Mouse (Mus musculus) heart, embryonic 14.5 days (tissue): ENCODE results near the gene Ptges2. TPM values are rescaled to one million over a fixed set of nuclear protein-coding genes. Genes with fewer than 3 reads are reported as not detected.

Source experiments
- ATAC-seq: fragments of 200-750 bp; cut with Nextera tagmentation; 2 replicates; pipeline ENCODE4 v1.8.0; 2017; ENCODE audit warnings: low read depth, moderate TSS enrichment; ENCODE audit not compliant: insufficient number of reproducible peaks, insufficient read depth, low FRiP score
- H3K27ac ChIP-seq, 2 experiments: fragments of 200-500 bp in 1 of 2; fragments of 300-500 bp in 1 of 2; sonication (generic) in 1 of 2; replicated peaks in 1 of 2; 2 replicates each; pipeline ENCODE4 v1.5.1; 2012 to 2014; ENCODE audit warnings: low read depth in 2 of 2, low read length in 2 of 2, control low read depth in 1 of 2, mild to moderate bottlenecking in 1 of 2, mixed read lengths in 1 of 2; ENCODE audit not compliant: control insufficient read depth in 1 of 2, insufficient read depth in 1 of 2
- H3K27me3 ChIP-seq: fragments of 300-500 bp; sonication (generic); 2 replicates; pipeline ENCODE4 v1.6.1; 2014; ENCODE audit warnings: mild to moderate bottlenecking, low read length, control low read depth; ENCODE audit not compliant: control insufficient read depth, insufficient read depth
- H3K36me3 ChIP-seq: fragments of 300-500 bp; sonication (generic); 2 replicates; pipeline ENCODE4 v1.6.1; 2014; ENCODE audit warnings: mild to moderate bottlenecking, control low read depth, low read length, mixed read lengths; ENCODE audit not compliant: control insufficient read depth, insufficient read depth
- H3K4me1 ChIP-seq, 2 experiments: fragments of 200-500 bp in 1 of 2; fragments of 300-500 bp in 1 of 2; sonication (generic) in 1 of 2; 2 replicates each; pipeline ENCODE4 v1.6.1; 2012 to 2014; ENCODE audit warnings: low read length in 2 of 2, control low read depth in 1 of 2, mixed read lengths in 1 of 2; ENCODE audit not compliant: control insufficient read depth in 2 of 2, insufficient read depth in 2 of 2
- H3K4me2 ChIP-seq: fragments of 300-500 bp; sonication (generic); 2 replicates; pipeline ENCODE4 v1.6.1; 2014; ENCODE audit warnings: mild to moderate bottlenecking, low read length
- H3K4me3 ChIP-seq, 2 experiments: fragments of 200-500 bp in 1 of 2; fragments of 300-500 bp in 1 of 2; sonication (generic) in 1 of 2; 2 replicates each; pipeline ENCODE4 v1.5.1; 2012 to 2014; ENCODE audit warnings: low read length in 2 of 2, mild to moderate bottlenecking in 2 of 2, control low read depth in 1 of 2, low read depth in 1 of 2, moderate library complexity in 1 of 2; ENCODE audit not compliant: control insufficient read depth in 1 of 2, insufficient read depth in 1 of 2
- H3K9ac ChIP-seq: fragments of 300-500 bp; sonication (generic); 2 replicates; pipeline ENCODE4 v1.6.1; 2014; ENCODE audit warnings: mild to moderate bottlenecking, low read length
- H3K9me3 ChIP-seq: fragments of 300-500 bp; sonication (generic); 2 replicates; pipeline ENCODE4 v1.6.1; 2016; ENCODE audit warnings: low read length, control low read depth; ENCODE audit not compliant: control insufficient read depth
- WGBS: fragments of 180-500 bp; shearing (Covaris S2); extraction: QIAGEN DNeasy Blood & Tissue Kit; methylation state at CpG from one replicate; pipeline ENCODE4 v1.1.7; 2014; 5-methylcytosine and 5-hydroxymethylcytosine counted together
- polyA plus RNA-seq: library from polyadenylated mRNA; unstranded; fragments of >200 nt; fragmentation: Nextera tagmentation; extraction: Ambion mirVana; gene quantifications from 2 replicates; pipeline ENCODE4 v1.2.1, GENCODE M21; 2014

Ptges2 gene
- 43.7 and 48.2 TPM in 2 replicates for polyA plus RNA-seq

GRCm38 (mm10) chr2:32395484-32395945 lies at the start of gene Ptges2:
TSS of gene Ptges2 (plus strand) at chr2:32395896.
- H3K36me3 ChIP-seq: peaks cover 22% of the 10 kb centered on the region
- peak; percentile 84 for ATAC-seq
- peak within 1 kb of the TSS; percentile 93 for H3K4me2 ChIP-seq
- H3K27ac ChIP-seq: peak within 1 kb of the TSS; percentile 89 to 92
- peak within 1 kb of the TSS; percentile 88 to 92 for H3K4me3 ChIP-seq
- no peaks in the 10 kb centered on the region for H3K27me3 ChIP-seq
- peaks cover 11 to 20% of the 10 kb centered on the region in 2 experiments for H3K4me1 ChIP-seq
- H3K9me3 ChIP-seq: no peaks in the 10 kb centered on the region
- peak within 1 kb of the TSS; percentile 84 for H3K9ac ChIP-seq
- under 1% methylated on average over 31 of the region's 31 CpGs for WGBS

- H3K9me3 ChIP-seq: no peaks in the 10 kb centered on the region
- H3K27me3 ChIP-seq: peaks cover 25% of the 10 kb centered on the region; the same call in 1 of the 2 replicates
- H3K27ac ChIP-seq: no peak overlapping the region
- H3K4me2 ChIP-seq: no peak overlapping the region
- 56% methylated on average over 6 of the region's 6 CpGs for WGBS
- no peaks in the 10 kb centered on the region for H3K36me3 ChIP-seq
- H3K4me3 ChIP-seq: no peak overlapping the region
- H3K9ac ChIP-seq: no peak overlapping the region
- H3K4me1 ChIP-seq: peaks cover 2 to 4% of the 10 kb centered on the region in 2 experiments; a peak in 2 of 4 replicates
- ATAC-seq: no peak
Measured at GRCm38 (mm10) chr2:32347019-32347418, 48.7 kb upstream of the Ptges2 start.

GRCm38 (mm10) chr2:32348311-32348710 lies 47.4 kb upstream of the Ptges2 start:
- H3K27ac ChIP-seq: no peak overlapping the region
- H3K4me3 ChIP-seq: no peak overlapping the region
- H3K27me3 ChIP-seq: peaks cover 28% of the 10 kb centered on the region; the same call in 1 of the 2 replicates
- no peaks in the 10 kb centered on the region for H3K36me3 ChIP-seq
- no peak overlapping the region for H3K4me2 ChIP-seq
- H3K4me1 ChIP-seq: peaks cover 5 to 6% of the 10 kb centered on the region in 2 experiments; a peak in 2 of 4 replicates
- H3K9me3 ChIP-seq: no peaks in the 10 kb centered on the region
- WGBS: 82% methylated on average over 11 of the region's 11 CpGs
- no peak overlapping the region for H3K9ac ChIP-seq
- no peak for ATAC-seq

- no peak for ATAC-seq
- peaks cover 10 to 13% of the 10 kb centered on the region in 2 experiments for H3K4me1 ChIP-seq
- no peaks in the 10 kb centered on the region for H3K9me3 ChIP-seq
- H3K4me3 ChIP-seq: no peak overlapping the region
- H3K36me3 ChIP-seq: no peaks in the 10 kb centered on the region
- peaks cover 28% of the 10 kb centered on the region; the same call in 1 of the 2 replicates for H3K27me3 ChIP-seq
- no peak overlapping the region for H3K27ac ChIP-seq
- H3K4me2 ChIP-seq: no peak overlapping the region
- WGBS: 50% methylated on average over 8 of the region's 8 CpGs
- no peak overlapping the region for H3K9ac ChIP-seq
Measured at GRCm38 (mm10) chr2:32349625-32350255, 46.0 kb upstream of the Ptges2 start.

GRCm38 (mm10) chr2:32350471-32351051 lies 45.1 kb upstream of the Ptges2 start:
- H3K4me1 ChIP-seq: peaks cover 12 to 15% of the 10 kb centered on the region in 2 experiments
- H3K4me3 ChIP-seq: no peak overlapping the region
- H3K4me2 ChIP-seq: no peak overlapping the region
- H3K27ac ChIP-seq: no peak overlapping the region
- ATAC-seq: no peak
- no peaks in the 10 kb centered on the region for H3K9me3 ChIP-seq
- 47% methylated on average over 13 of the region's 13 CpGs for WGBS
- peaks cover 28% of the 10 kb centered on the region; the same call in 1 of the 2 replicates for H3K27me3 ChIP-seq
- no peak overlapping the region for H3K9ac ChIP-seq
- no peaks in the 10 kb centered on the region for H3K36me3 ChIP-seq

- ATAC-seq: no peak
- H3K4me2 ChIP-seq: peak overlapping the region; percentile 91
- no peaks in the 10 kb centered on the region for H3K9me3 ChIP-seq
- H3K4me1 ChIP-seq: peaks cover 12 to 15% of the 10 kb centered on the region in 2 experiments
- H3K36me3 ChIP-seq: no peaks in the 10 kb centered on the region
- peak overlapping the region in 1 of 2 experiments; percentile 52; a peak in 1 of 4 replicates for H3K4me3 ChIP-seq
- 49% methylated on average over 9 of the region's 9 CpGs for WGBS
- H3K27ac ChIP-seq: no peak overlapping the region
- no peak overlapping the region for H3K9ac ChIP-seq
- H3K27me3 ChIP-seq: peaks cover 28% of the 10 kb centered on the region; the same call in 1 of the 2 replicates
Measured at GRCm38 (mm10) chr2:32351471-32351961, 44.2 kb upstream of the Ptges2 start.

- peaks cover 12 to 15% of the 10 kb centered on the region in 2 experiments for H3K4me1 ChIP-seq
- peak within 1 kb of the TSS in 1 of 2 experiments; percentile 2; a peak in 1 of 4 replicates for H3K27ac ChIP-seq
Measured at GRCm38 (mm10) chr2:32352151-32353006, 43.3 kb upstream of the Ptges2 start, which contains the start of gene Ciz1. TSS of gene Ciz1 (plus strand) at chr2:32352327.

More at GRCm38 (mm10) chr2:32352151-32353006, 43.3 kb upstream of the Ptges2 start, which contains the start of gene Ciz1:
- ATAC-seq: peak; percentile 7; the same call in 1 of the 2 replicates
- Histone ChIP-seq H3K4me2 (peak within 1 kb of the TSS; percentile 91), H3K27me3 (peaks cover 28% of the 10 kb centered on the region; the same call in 1 of the 2 replicates), H3K4me3 (peak within 1 kb of the TSS; percentile 52 to 67), H3K9me3 (no peaks in the 10 kb centered on the region), H3K36me3 (no peaks in the 10 kb centered on the region), H3K9ac (peak within 1 kb of the TSS; percentile 72)
- WGBS: 2% methylated on average over 45 of the region's 52 CpGs
